Mouse (Mus musculus) hindbrain, embryonic 12.5 days (tissue): ENCODE measurements around the gene Barx2. TPM values are rescaled to one million over a fixed set of nuclear protein-coding genes. Genes with fewer than 3 reads are reported as not detected.

ENCODE experiments used
- ATAC-seq: fragments of 200-750 bp; cut with Nextera tagmentation; 2 replicates; pipeline ENCODE4 v1.8.0; 2017; ENCODE audit warnings: moderate TSS enrichment; ENCODE audit not compliant: low FRiP score
- H3K27ac ChIP-seq: fragments of 300-500 bp; sonication (generic); 2 replicates; pipeline ENCODE4 v1.5.1; 2016; ENCODE audit warnings: mild to moderate bottlenecking
- H3K27me3 ChIP-seq: fragments of 300-500 bp; sonication (generic); 2 replicates; pipeline ENCODE4 v1.6.1; 2016; ENCODE audit warnings: mild to moderate bottlenecking
- H3K36me3 ChIP-seq: fragments of 300-500 bp; sonication (generic); 2 replicates; pipeline ENCODE4 v1.6.1; 2016; ENCODE audit warnings: mild to moderate bottlenecking
- H3K4me1 ChIP-seq: fragments of 300-500 bp; sonication (generic); 2 replicates; pipeline ENCODE4 v1.6.1; 2016
- H3K4me2 ChIP-seq: fragments of 300-500 bp; sonication (generic); replicated peaks from 2 replicates; pipeline ENCODE4 v1.6.1; 2016; ENCODE audit warnings: mild to moderate bottlenecking
- H3K4me3 ChIP-seq: fragments of 300-500 bp; sonication (generic); 2 replicates; pipeline ENCODE4 v1.5.1; 2016; ENCODE audit warnings: mild to moderate bottlenecking
- H3K9ac ChIP-seq: fragments of 300-500 bp; sonication (generic); 2 replicates; pipeline ENCODE4 v1.6.1; 2016; ENCODE audit warnings: mild to moderate bottlenecking, moderate library complexity
- H3K9me3 ChIP-seq: fragments of 300-500 bp; sonication (generic); replicated peaks from 2 replicates; pipeline ENCODE4 v1.6.1; 2016; ENCODE audit warnings: mild to moderate bottlenecking
- WGBS: fragments of 180-500 bp; shearing (Covaris S2); methylation state at CpG from one replicate; pipeline ENCODE4 v1.1.7; 2016; 5-methylcytosine and 5-hydroxymethylcytosine counted together
- polyA plus RNA-seq: library from polyadenylated mRNA; unstranded; fragments of >200 nt; fragmentation: Nextera tagmentation; extraction: Ambion mirVana; gene quantifications from 2 replicates; pipeline ENCODE4 v1.2.1, GENCODE M21; 2016

Gene Barx2
- polyA plus RNA-seq, 1 experiment from 2014 or later = 0.14 TPM

DNA sequence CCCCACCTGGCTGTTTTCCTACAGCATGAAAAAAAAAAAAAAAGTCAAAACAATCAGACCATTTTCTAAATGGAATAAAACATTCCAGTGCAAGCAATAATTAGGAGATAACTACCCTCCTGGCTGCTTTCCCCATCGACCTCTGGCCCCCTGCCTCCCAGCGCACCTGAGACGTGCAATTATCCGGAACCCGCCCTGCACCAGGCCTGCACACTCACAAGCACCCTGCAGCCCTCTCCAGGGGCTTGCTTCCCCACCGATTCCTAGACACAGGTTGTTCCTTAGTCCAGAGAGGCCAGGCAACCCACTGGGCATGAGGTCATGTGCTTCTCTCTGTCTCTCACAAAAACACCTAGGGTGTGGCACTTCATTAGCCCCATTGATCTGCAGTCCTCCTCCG, 63.9 kb downstream of the Barx2 start:
- Histone ChIP-seq H3K9ac (no peak overlapping the region), H3K36me3 (no peaks in the 10 kb centered on the region), H3K9me3 (no peaks in the 10 kb centered on the region), H3K4me3 (no peak overlapping the region), H3K4me2 (no peak overlapping the region), H3K27ac (no peak overlapping the region), H3K27me3 (no peaks in the 10 kb centered on the region), H3K4me1 (no peaks in the 10 kb centered on the region)
- 82% methylated on average over 7 of the region's 7 CpGs for WGBS
- ATAC-seq = no peak

DNA sequence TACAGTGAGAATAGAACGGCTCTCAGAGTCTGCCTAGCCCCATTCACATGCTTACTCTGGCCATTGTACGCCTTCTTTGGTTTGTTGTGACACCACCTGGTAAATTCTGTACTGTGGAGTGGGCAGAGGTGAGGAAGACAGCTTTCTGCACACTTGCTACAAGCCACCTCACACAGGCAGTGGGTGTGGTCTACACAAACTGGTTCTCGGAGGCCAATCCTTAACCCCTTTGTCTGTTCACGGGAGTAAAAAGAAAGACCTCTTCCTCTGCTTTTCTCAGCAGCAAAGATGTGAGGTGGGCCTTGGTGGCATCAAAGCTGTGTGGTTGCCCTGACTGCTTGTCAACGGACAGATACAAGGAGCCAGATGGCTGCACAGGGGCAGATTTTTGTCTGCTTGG, 68.6 kb downstream of the Barx2 start:
- H3K4me1 ChIP-seq = no peaks in the 10 kb centered on the region
- H3K4me3 ChIP-seq = no peak overlapping the region
- ATAC-seq = no peak
- no peaks in the 10 kb centered on the region for H3K27me3 ChIP-seq
- no peak overlapping the region for H3K9ac ChIP-seq
- H3K4me2 ChIP-seq = no peak overlapping the region
- no peaks in the 10 kb centered on the region for H3K36me3 ChIP-seq
- H3K9me3 ChIP-seq = no peaks in the 10 kb centered on the region
- 67% methylated on average over 5 of the region's 5 CpGs for WGBS
- H3K27ac ChIP-seq = no peak overlapping the region

DNA sequence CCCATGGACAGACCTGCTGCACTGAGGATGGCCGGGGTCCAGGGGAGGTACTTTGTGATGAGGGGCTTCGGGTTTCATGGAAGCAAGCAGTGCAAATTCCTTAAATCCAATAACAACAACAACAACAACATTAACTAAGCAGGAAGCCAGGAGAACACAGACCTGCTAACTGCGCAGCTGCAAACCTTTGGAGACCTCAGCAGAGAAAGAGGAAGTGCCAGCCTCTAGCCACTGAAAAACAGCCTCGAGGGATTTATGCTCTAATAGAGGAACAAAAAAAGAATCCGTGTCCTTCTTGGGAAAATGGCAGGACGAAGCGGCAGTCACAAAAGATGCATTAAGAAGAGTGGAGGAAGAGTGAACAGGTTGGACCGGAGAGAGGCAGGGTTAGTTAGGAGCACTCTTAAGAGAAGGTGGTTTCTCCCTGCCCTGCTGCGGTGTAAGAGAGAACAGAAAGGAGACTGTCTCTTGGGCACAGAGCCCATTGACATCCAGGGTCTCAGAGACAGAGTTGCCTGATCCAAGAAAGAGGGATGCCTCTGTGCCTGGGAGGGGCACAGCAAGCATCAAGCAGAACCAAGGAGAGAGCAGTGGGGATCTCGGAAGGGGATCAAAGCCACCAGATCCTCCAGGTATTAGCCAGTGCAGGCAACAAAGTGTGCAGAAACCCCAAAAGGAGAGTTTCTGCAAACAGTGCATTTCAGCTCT, 72.0 kb downstream of the Barx2 start:
- 61% methylated on average over 10 of the region's 10 CpGs for WGBS
- no peak overlapping the region for H3K4me2 ChIP-seq
- no peak overlapping the region for H3K9ac ChIP-seq
- H3K27ac ChIP-seq = no peak overlapping the region
- ATAC-seq = no peak
- H3K36me3 ChIP-seq = no peaks in the 10 kb centered on the region
- no peaks in the 10 kb centered on the region for H3K27me3 ChIP-seq
- no peaks in the 10 kb centered on the region for H3K4me1 ChIP-seq
- no peak overlapping the region for H3K4me3 ChIP-seq
- no peaks in the 10 kb centered on the region for H3K9me3 ChIP-seq

DNA sequence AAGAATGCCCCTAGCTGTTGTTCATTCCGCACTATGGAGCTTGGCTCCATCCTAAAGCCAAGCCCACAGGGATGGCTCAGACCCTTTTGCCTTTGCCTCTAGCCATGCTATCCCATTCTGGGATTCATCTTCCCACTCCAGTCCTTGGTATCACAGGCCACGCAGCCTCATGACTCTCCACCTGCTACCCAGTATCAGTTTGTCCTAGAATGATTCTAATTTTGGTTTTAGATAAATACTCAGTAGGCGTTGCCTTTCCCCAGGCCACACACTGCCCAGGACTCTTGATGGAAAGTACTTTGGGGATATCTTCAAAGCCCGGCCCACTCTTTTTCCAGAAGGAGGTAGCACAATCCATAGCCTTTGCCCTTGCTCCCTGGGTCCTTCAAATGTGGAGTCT, 72.7 kb downstream of the Barx2 start:
- H3K9ac ChIP-seq = no peak overlapping the region
- no peak overlapping the region for H3K4me2 ChIP-seq
- H3K4me1 ChIP-seq = no peaks in the 10 kb centered on the region
- H3K27ac ChIP-seq = no peak overlapping the region
- 91% methylated on average over 4 of the region's 4 CpGs for WGBS
- H3K4me3 ChIP-seq = no peak overlapping the region
- H3K27me3 ChIP-seq = no peaks in the 10 kb centered on the region
- no peaks in the 10 kb centered on the region for H3K9me3 ChIP-seq
- no peak for ATAC-seq
- no peaks in the 10 kb centered on the region for H3K36me3 ChIP-seq

DNA sequence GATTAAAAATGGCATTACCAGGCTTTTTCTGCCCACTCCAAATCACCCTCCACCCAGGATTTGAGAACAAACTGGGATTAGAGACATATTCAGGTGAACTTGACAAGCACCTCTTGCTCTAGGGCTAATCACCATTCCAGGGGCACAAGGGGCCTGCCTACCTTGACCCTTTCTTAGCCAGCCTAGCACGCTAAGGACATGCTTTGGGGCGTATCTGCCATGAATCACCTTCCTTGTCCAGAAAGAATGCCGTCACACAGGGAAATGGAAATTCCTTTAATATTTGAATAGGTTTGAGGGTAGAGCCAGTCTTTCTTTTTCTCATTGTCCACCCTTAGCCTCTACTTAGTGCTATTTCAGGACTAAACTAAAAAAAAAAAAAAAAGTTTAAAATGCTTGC, 73.2 kb downstream of the Barx2 start:
- H3K4me1 ChIP-seq = no peaks in the 10 kb centered on the region
- no peak overlapping the region for H3K27ac ChIP-seq
- no peak overlapping the region for H3K9ac ChIP-seq
- H3K4me3 ChIP-seq = no peak overlapping the region
- H3K4me2 ChIP-seq = no peak overlapping the region
- no peaks in the 10 kb centered on the region for H3K27me3 ChIP-seq
- 86% methylated on average over 3 of the region's 3 CpGs for WGBS
- no peaks in the 10 kb centered on the region for H3K36me3 ChIP-seq
- no peaks in the 10 kb centered on the region for H3K9me3 ChIP-seq
- ATAC-seq = no peak

DNA sequence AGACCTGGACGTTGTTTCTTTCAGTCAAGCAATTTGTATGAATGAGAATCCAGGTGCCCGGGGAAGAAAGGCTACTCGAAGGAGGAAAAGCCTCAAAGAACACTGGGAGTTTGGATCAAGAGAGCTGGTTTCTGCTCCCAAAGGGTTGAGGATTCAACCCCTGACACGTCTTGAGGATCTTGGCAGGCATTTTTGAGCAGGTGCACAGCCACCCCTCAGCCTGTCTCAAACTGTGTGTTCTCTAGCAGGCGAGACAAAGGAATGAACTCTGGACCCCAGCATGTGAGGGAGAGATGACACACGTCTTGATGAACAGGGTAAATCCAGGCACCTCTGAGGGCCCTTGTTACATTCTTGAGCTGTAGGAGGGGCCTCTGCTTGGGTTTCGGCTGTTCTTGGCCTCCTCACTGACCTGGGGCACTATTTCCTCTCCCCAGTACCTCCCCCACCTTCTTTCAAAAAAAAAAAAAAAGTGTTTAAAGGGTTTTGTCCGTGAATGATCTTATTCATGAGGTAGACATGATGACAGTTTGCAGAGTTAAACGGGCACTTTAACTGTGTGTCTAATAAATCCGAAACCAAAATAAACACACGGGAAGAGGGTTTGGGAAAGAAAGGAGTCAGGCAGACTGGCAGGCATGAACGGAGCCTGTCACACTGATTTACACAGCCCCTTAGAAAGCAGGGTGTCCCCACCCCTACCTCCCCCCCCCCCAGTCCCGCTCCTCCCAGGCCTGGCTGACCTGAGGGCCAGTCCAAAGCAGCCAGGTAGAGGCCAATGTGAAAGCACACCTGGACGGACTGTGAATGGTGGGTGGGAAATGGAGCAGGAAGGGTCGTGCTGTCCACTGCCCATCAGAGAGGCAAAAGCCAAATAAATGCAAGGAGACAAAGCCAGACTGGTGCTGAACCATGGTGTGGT, 73.9 kb downstream of the Barx2 start:
- WGBS = 53% methylated on average over 15 of the region's 15 CpGs
- no peak for ATAC-seq
- no peak overlapping the region for H3K9ac ChIP-seq
- H3K9me3 ChIP-seq = no peaks in the 10 kb centered on the region
- no peaks in the 10 kb centered on the region for H3K4me1 ChIP-seq
- H3K27me3 ChIP-seq = no peaks in the 10 kb centered on the region
- no peak overlapping the region for H3K4me3 ChIP-seq
- no peak overlapping the region for H3K27ac ChIP-seq
- H3K36me3 ChIP-seq = no peaks in the 10 kb centered on the region
- no peak overlapping the region for H3K4me2 ChIP-seq

DNA sequence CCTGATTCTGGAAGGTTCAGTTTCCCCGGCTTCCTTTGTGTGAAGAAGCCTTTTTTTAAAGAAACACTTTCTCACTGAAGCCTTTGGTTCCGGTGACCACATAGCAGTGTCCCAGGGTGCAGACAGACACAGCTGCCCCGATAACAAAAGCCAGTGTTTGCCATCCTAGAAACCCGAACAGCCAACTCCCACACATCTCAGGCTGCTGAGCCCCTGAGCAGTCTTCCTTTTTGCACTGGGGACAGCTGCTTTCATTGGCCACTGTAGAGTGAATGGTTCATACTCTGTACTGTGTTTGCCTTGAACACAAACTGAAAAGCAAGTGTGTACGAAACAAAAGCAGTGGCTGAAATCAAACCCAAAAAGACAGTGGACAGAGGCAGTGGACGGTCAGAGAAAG, 75.2 kb downstream of the Barx2 start:
- no peaks in the 10 kb centered on the region for H3K27me3 ChIP-seq
- no peaks in the 10 kb centered on the region for H3K9me3 ChIP-seq
- WGBS = 48% methylated on average over 6 of the region's 6 CpGs
- no peak overlapping the region for H3K4me3 ChIP-seq
- no peaks in the 10 kb centered on the region for H3K4me1 ChIP-seq
- no peak for ATAC-seq
- H3K36me3 ChIP-seq = no peaks in the 10 kb centered on the region
- H3K4me2 ChIP-seq = no peak overlapping the region
- H3K27ac ChIP-seq = no peak overlapping the region
- no peak overlapping the region for H3K9ac ChIP-seq

DNA sequence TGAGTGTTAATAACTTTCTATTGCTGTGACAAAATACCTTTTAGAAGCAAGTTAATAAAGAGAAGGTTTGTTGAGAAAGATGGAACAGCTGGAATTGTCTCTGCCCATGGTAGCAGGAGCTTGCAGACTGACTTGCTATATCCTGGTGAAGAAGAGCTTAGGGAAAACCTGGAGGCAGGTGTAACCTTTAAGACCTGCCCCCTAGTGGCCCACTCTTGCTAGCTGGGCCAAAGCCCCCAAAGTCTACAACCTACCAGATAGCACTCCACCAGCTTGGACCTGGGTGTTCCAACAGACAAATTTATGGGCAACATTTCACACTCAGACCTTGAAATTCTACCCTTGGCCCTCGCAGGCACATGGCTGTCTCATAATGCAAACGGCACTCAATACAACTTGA, 104.5 kb downstream of the Barx2 start:
- Histone ChIP-seq H3K36me3 (no peaks in the 10 kb centered on the region), H3K9ac (no peak overlapping the region), H3K9me3 (no peaks in the 10 kb centered on the region), H3K4me2 (no peak overlapping the region), H3K27me3 (no peaks in the 10 kb centered on the region), H3K4me1 (no peaks in the 10 kb centered on the region), H3K4me3 (no peak overlapping the region), H3K27ac (no peak overlapping the region)
- ATAC-seq = no peak
- 82% methylated on average over 2 of the region's 2 CpGs for WGBS

DNA sequence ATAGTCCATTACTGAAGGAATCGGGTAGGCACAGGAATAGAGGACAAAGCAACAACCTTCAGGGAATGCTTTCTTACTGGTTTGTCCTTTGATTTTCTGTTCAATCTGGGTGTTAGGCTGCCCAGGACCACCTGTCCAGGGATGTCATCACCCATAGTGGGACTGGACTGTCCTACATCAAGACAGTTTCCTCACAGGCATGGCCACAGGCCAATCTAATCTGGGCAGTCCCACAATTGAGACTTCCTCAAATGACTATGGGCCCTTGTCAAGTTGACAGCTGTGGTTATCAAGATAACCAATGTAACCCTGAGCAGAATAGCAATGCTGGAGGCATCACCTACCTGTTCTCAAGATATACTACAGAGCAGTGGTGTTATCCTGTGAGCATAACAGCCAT, 110.6 kb downstream of the Barx2 start:
- Histone ChIP-seq H3K36me3 (no peaks in the 10 kb centered on the region), H3K4me3 (no peak overlapping the region), H3K27ac (no peak overlapping the region), H3K9me3 (no peaks in the 10 kb centered on the region), H3K9ac (no peak overlapping the region), H3K27me3 (no peaks in the 10 kb centered on the region), H3K4me1 (no peaks in the 10 kb centered on the region), H3K4me2 (no peak overlapping the region)
- no peak for ATAC-seq
- 91% methylated on average over 1 of the region's 1 CpGs for WGBS

Other genes with a start within 250 kb of the Barx2 start
- gene Arhgap32, start 202.7 kb upstream of the Barx2 start, polyA plus RNA-seq = 7.3 and 7.6 TPM in 2 replicates